Mouse (Mus musculus): ENCODE results near the gene Ilf2.

DNA sequence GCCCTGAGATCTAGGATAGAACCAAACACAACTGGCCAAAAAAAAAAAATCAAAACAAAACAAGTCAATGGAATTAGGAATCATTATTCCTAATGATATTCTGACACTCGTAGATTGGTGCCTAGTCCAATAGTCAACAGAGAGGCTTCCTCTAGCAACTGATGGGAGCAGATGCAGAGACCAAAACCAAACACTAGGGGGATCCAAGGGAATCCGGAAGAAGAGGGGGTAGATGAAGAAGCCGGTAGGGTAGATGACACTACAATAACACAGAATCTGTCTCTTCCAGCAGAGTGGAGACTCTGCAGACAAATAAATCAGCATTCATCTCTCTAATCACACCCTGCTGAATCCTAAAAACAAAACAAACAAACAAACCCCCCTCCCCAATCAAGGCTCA is 3.7 kb upstream of the Ilf2 start:
- peak; percentile 20; the same call in 1 of the 2 replicates for TF ChIP-seq CTCF (IDR thresholded peaks at IDR 0.05; ENCODE audit: borderline replicate concordance, insufficient read depth, low read depth, low read length)
- TF ChIP-seq POLR2A (IDR thresholded peaks at IDR 0.05; ENCODE audit: borderline replicate concordance, insufficient read depth, low read length): no peak
